Mouse (Mus musculus) kidney, adult 2 months (tissue): ENCODE data around the gene Ranbp3l. TPM values are rescaled to one million over a fixed set of nuclear protein-coding genes. Genes with fewer than 3 reads are reported as not detected.

Experiments used
- DNase-seq: peaks from one replicate; pipeline ENCODE4 v3.0.0; 2021
- H3K27ac ChIP-seq: fragments of 200-500 bp; 2 replicates; pipeline ENCODE4 v1.5.1; 2012; ENCODE audit warnings: low read depth, low read length, control low read depth, inconsistent platforms; ENCODE audit not compliant: insufficient read depth
- H3K27me3 ChIP-seq: fragments of 200-500 bp; replicated peaks from 2 replicates; pipeline ENCODE4 v1.6.1; 2012; ENCODE audit warnings: mild to moderate bottlenecking, moderate library complexity, low read length, inconsistent platforms; ENCODE audit not compliant: control insufficient read depth, insufficient read depth
- H3K36me3 ChIP-seq: fragments of 200-500 bp; 2 replicates; pipeline ENCODE4 v1.6.1; 2012; ENCODE audit warnings: mild to moderate bottlenecking, moderate library complexity, low read length, inconsistent platforms; ENCODE audit not compliant: control insufficient read depth, insufficient read depth
- H3K4me1 ChIP-seq: fragments of 200-500 bp; 2 replicates; pipeline ENCODE4 v1.6.1; 2011; ENCODE audit warnings: low read length; ENCODE audit not compliant: control insufficient read depth, insufficient read depth
- H3K4me3 ChIP-seq: fragments of 200-500 bp; 2 replicates; pipeline ENCODE4 v1.5.1; 2011; ENCODE audit warnings: mild to moderate bottlenecking, low read depth, low read length, control low read depth; ENCODE audit not compliant: insufficient read depth
- CTCF ChIP-seq: fragments of 200-500 bp; conservative IDR thresholded peaks from 2 replicates; pipeline ENCODE4 v1.5.1; 2011; ENCODE audit warnings: low read depth, mild to moderate bottlenecking, control low read depth, low read length, moderate library complexity, mixed read lengths; ENCODE audit not compliant: insufficient read depth, insufficient read length
- POLR2A ChIP-seq: fragments of 200-500 bp; IDR thresholded peaks from one replicate; pipeline ENCODE4 v1.6.1; 2011; ENCODE audit warnings: low read depth, low read length, control low read depth
- WGBS: fragments of 180-500 bp; shearing (Covaris S2); methylation state at CpG from one replicate; pipeline ENCODE4 v1.1.7; 2018; 5-methylcytosine and 5-hydroxymethylcytosine counted together
- polyA plus RNA-seq: library from polyadenylated mRNA; depleted of rRNA; stranded (reverse); fragments of >200 nt; gene quantifications from 2 replicates; pipeline ENCODE4 v1.2.3, GENCODE M21; 2012

Ranbp3l gene
- polyA plus RNA-seq, 1 experiment = 26.1 TPM

- TF ChIP-seq CTCF = no peak
- TF ChIP-seq POLR2A = no peak
- H3K27ac ChIP-seq = peak overlapping the region; percentile 74
- H3K4me3 ChIP-seq = peak overlapping the region; percentile 93
- no peaks in the 10 kb centered on the region; the same call in 1 of the 2 replicates for H3K36me3 ChIP-seq
- under 1% methylated on average over 66 of the region's 66 CpGs for WGBS
- H3K4me1 ChIP-seq = peaks cover 22% of the 10 kb centered on the region
- H3K27me3 ChIP-seq = no peaks in the 10 kb centered on the region
- DNase-seq = peak; percentile 58
Measured at GRCm38 (mm10) chr15:9071556-9072544, 104.1 kb downstream of the Ranbp3l start.

GRCm38 (mm10) chr15:9072630-9073029, 104.9 kb downstream of the Ranbp3l start:
- 14% methylated on average over 5 of the region's 5 CpGs for WGBS
- Histone ChIP-seq H3K4me3 (peak overlapping the region; percentile 9; the same call in 1 of the 2 replicates), H3K27me3 (no peaks in the 10 kb centered on the region), H3K4me1 (peaks cover 22% of the 10 kb centered on the region), H3K36me3 (no peaks in the 10 kb centered on the region), H3K27ac (peak overlapping the region; percentile 72; the same call in 1 of the 2 replicates)
- TF ChIP-seq POLR2A = no peak
- no peak for TF ChIP-seq CTCF
- peak; percentile 47 for DNase-seq

GRCm38 (mm10) chr15:9073067-9073608, 105.4 kb downstream of the Ranbp3l start:
- Histone ChIP-seq H3K4me1 (peaks cover 22% of the 10 kb centered on the region), H3K27ac (peak overlapping the region; percentile 72), H3K4me3 (peak overlapping the region; percentile 9; the same call in 1 of the 2 replicates), H3K27me3 (no peaks in the 10 kb centered on the region), H3K36me3 (no peaks in the 10 kb centered on the region)
- DNase-seq = no peak
- no peak for TF ChIP-seq POLR2A
- TF ChIP-seq CTCF = no peak
- 28% methylated on average over 12 of the region's 12 CpGs for WGBS

- Histone ChIP-seq H3K4me1 (peaks cover 22% of the 10 kb centered on the region), H3K27ac (peak overlapping the region; percentile 72), H3K27me3 (no peaks in the 10 kb centered on the region), H3K36me3 (no peaks in the 10 kb centered on the region), H3K4me3 (no peak overlapping the region)
- TF ChIP-seq POLR2A = no peak
- no peak for TF ChIP-seq CTCF
- DNase-seq = no peak
- WGBS = 45% methylated on average over 5 of the region's 5 CpGs
Measured at GRCm38 (mm10) chr15:9073684-9074083, 105.9 kb downstream of the Ranbp3l start.

- Histone ChIP-seq H3K36me3 (no peaks in the 10 kb centered on the region), H3K4me3 (no peak overlapping the region), H3K4me1 (peaks cover 22% of the 10 kb centered on the region), H3K27ac (no peak overlapping the region), H3K27me3 (no peaks in the 10 kb centered on the region)
- DNase-seq = peak; percentile 57
- WGBS = 11% methylated on average over 2 of the region's 2 CpGs
- TF ChIP-seq POLR2A (no peak), CTCF (no peak)
Measured at GRCm38 (mm10) chr15:9074139-9074538, 106.4 kb downstream of the Ranbp3l start.

- H3K4me3 ChIP-seq = no peak overlapping the region
- no peaks in the 10 kb centered on the region for H3K36me3 ChIP-seq
- peak; percentile 61 for DNase-seq
- WGBS = 15% methylated on average over 4 of the region's 4 CpGs
- TF ChIP-seq CTCF = no peak
- peak overlapping the region; percentile 44 for H3K27ac ChIP-seq
- no peaks in the 10 kb centered on the region for H3K27me3 ChIP-seq
- H3K4me1 ChIP-seq = peaks cover 24% of the 10 kb centered on the region
Measured at GRCm38 (mm10) chr15:9074671-9075070, 106.9 kb downstream of the Ranbp3l start.

- 81% methylated on average over 14 of the region's 14 CpGs for WGBS
- Histone ChIP-seq H3K27ac (no peak overlapping the region; the same call in 1 of the 2 replicates), H3K4me3 (no peak overlapping the region), H3K27me3 (no peaks in the 10 kb centered on the region), H3K36me3 (no peaks in the 10 kb centered on the region), H3K4me1 (peaks cover 23% of the 10 kb centered on the region)
- TF ChIP-seq POLR2A (no peak), CTCF (no peak)
- no peak for DNase-seq
Measured at GRCm38 (mm10) chr15:9075608-9076200, 108.0 kb downstream of the Ranbp3l start.
